Mouse (Mus musculus) embryonic facial prominence, embryonic 10.5 days (tissue): ENCODE measurements around the gene Adck1. TPM values are rescaled to one million over a fixed set of nuclear protein-coding genes. Genes with fewer than 3 reads are reported as not detected.

Experiments
- DNase-seq: peaks from one replicate; pipeline ENCODE4 v3.0.0-alpha.2; 2017; ENCODE audit warnings: low spot score
- H3K27ac ChIP-seq: fragments of 300-500 bp; sonication (generic); replicated peaks from 2 replicates; pipeline ENCODE4 v1.5.1; 2016; ENCODE audit warnings: mild to moderate bottlenecking
- H3K27me3 ChIP-seq: fragments of 300-500 bp; sonication (generic); replicated peaks from 2 replicates; pipeline ENCODE4 v1.6.1; 2016; ENCODE audit warnings: low read depth, mild to moderate bottlenecking; ENCODE audit not compliant: poor library complexity, severe bottlenecking
- H3K36me3 ChIP-seq: fragments of 300-500 bp; sonication (generic); replicated peaks from 2 replicates; pipeline ENCODE4 v1.6.1; 2016; ENCODE audit warnings: mild to moderate bottlenecking, moderate library complexity
- H3K4me1 ChIP-seq: fragments of 300-500 bp; sonication (generic); 2 replicates; pipeline ENCODE4 v1.6.1; 2016
- H3K4me3 ChIP-seq: fragments of 300-500 bp; sonication (generic); 2 replicates; pipeline ENCODE4 v1.5.1; 2016; ENCODE audit warnings: mild to moderate bottlenecking, moderate library complexity
- H3K9me3 ChIP-seq: fragments of 300-500 bp; sonication (generic); 2 replicates; pipeline ENCODE4 v1.6.1; 2016; ENCODE audit warnings: mild to moderate bottlenecking
- WGBS: fragments of 180-500 bp; shearing (Covaris S2); methylation state at CpG from one replicate; pipeline ENCODE4 v1.1.7; 2016; 5-methylcytosine and 5-hydroxymethylcytosine counted together
- polyA plus RNA-seq: library from polyadenylated mRNA; unstranded; fragments of >200 nt; fragmentation: Nextera tagmentation; extraction: Ambion mirVana; gene quantifications from 2 replicates; pipeline ENCODE4 v1.2.1, GENCODE M21; 2016

The Adck1 gene
- polyA plus RNA-seq, 1 experiment from 2014 or later: 21.8 TPM

DNA sequence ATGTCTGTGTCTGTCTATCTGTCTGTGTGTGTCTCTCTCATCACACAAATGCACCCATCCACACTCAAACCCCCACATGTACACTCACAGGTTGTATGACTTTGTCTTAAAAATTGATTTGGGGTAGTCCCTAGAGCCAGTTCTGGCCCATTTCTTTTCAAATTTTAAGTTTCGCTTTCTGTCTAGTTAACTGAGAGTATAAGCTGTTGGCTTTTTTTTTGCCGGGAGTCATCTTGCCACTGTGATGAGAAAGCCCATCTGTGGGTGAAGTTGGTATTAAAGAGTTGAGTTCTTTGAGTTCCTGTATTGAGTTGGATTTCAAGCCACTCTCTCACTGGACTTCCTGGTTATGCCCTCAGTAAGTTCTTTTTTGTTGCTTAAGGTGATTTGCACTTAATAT, 17.9 kb downstream of the Adck1 start:
- H3K9me3 ChIP-seq: no peaks in the 10 kb centered on the region
- H3K36me3 ChIP-seq: peaks cover 10% of the 10 kb centered on the region
- H3K27ac ChIP-seq: no peak overlapping the region
- no peak for DNase-seq
- WGBS: 96% methylated on average over 2 of the region's 2 CpGs
- no peaks in the 10 kb centered on the region for H3K27me3 ChIP-seq
- no peaks in the 10 kb centered on the region for H3K4me1 ChIP-seq
- H3K4me3 ChIP-seq: no peak overlapping the region

DNA sequence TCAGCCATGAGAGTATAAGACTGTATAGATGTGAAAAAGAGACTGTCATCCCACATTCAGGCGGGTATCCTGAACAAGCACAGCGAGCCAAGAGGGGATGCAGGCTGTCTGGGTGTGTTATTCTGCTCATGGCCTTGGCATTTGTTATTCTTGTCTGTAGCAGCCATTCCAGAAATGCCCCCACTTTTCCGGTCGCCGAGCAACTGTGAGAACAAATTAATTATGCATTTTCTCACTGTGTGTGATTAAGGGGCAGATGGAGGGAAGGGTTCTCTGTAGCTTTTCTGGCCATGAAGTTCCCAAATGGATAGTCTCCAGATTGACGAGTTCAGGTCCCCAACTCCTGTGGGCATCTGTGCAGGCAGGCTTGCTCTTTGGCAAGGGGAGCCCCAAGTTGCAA, 28.5 kb downstream of the Adck1 start:
- no peak overlapping the region for H3K27ac ChIP-seq
- no peaks in the 10 kb centered on the region; the same call in 1 of the 2 replicates for H3K36me3 ChIP-seq
- no peaks in the 10 kb centered on the region for H3K27me3 ChIP-seq
- no peak overlapping the region for H3K4me3 ChIP-seq
- H3K9me3 ChIP-seq: no peaks in the 10 kb centered on the region
- no peaks in the 10 kb centered on the region for H3K4me1 ChIP-seq
- DNase-seq: no peak
- WGBS: 85% methylated on average over 6 of the region's 6 CpGs

DNA sequence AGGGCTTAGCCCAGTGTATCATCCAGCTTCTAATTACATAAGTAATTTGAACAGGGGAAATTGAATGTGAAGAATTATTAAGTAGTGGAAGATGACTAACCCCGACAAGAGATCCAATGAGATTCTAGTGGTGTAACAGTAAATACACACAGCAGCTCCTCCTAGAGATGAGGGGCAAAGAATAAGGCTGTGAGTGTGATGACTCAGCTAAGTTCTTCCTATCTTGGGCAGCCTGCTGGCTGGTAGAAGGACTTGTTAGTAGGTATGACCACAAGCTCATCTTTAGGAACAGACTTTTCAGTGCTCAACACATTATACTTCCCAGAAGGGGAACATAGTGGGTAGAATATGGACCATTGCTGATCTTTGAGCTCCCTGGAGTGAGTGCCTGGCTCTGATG, 38.3 kb downstream of the Adck1 start:
- Histone ChIP-seq H3K36me3 (peaks cover 4% of the 10 kb centered on the region; the same call in 1 of the 2 replicates), H3K9me3 (no peaks in the 10 kb centered on the region), H3K4me1 (no peaks in the 10 kb centered on the region), H3K4me3 (no peak overlapping the region), H3K27ac (no peak overlapping the region), H3K27me3 (no peaks in the 10 kb centered on the region)
- WGBS: 91% methylated on average over 1 of the region's 1 CpGs
- no peak for DNase-seq

DNA sequence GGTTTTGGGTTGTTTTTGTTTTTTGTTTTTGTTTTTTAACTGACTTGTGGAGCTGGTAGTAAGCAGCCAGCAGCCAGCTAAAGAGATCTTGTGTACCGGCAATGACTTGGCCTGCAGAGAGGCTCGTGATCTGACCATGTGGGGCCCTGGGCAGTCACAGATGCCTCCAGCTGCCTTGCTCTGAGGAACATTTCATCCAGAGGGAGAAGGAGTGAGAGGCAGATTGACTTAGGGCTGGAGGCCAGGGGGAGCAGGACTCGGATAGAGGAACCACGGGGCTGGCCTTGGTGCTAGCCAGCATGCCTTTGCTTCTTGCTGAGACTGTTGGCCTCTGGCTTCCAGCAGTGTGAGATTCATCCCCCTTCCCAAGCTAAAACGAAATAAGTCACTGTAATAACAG, 43.2 kb downstream of the Adck1 start:
- Histone ChIP-seq H3K9me3 (no peaks in the 10 kb centered on the region), H3K27me3 (no peaks in the 10 kb centered on the region), H3K27ac (no peak overlapping the region), H3K4me3 (no peak overlapping the region), H3K4me1 (peaks cover 4% of the 10 kb centered on the region), H3K36me3 (peaks cover 13% of the 10 kb centered on the region; the same call in 1 of the 2 replicates)
- 61% methylated on average over 5 of the region's 5 CpGs for WGBS
- no peak for DNase-seq

DNA sequence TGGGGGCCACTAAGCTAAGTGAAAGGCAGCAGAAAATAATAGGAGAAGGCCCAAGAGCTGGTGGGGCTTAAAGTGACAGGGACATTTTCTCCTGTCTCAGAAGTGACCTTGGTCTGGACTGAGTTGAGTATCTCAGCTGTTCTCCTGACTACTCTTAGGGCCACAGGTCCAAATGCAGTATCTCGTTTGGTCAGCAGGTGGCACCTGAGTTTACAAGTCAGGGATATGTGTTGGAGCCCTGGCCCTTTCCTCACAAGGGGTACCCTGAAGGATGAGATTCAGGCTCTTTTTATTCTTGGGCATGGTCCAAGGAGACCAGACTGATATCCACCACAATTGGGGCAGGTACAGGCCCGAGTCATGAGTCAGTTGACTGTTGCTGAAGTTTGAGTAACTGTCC, 44.8 kb downstream of the Adck1 start:
- H3K4me1 ChIP-seq: peaks cover 7% of the 10 kb centered on the region
- no peak overlapping the region for H3K4me3 ChIP-seq
- no peaks in the 10 kb centered on the region for H3K27me3 ChIP-seq
- peaks cover 14% of the 10 kb centered on the region; the same call in 1 of the 2 replicates for H3K36me3 ChIP-seq
- peak; percentile 59 for DNase-seq
- H3K9me3 ChIP-seq: no peaks in the 10 kb centered on the region
- WGBS: 32% methylated on average over 2 of the region's 2 CpGs
- H3K27ac ChIP-seq: no peak overlapping the region

DNA sequence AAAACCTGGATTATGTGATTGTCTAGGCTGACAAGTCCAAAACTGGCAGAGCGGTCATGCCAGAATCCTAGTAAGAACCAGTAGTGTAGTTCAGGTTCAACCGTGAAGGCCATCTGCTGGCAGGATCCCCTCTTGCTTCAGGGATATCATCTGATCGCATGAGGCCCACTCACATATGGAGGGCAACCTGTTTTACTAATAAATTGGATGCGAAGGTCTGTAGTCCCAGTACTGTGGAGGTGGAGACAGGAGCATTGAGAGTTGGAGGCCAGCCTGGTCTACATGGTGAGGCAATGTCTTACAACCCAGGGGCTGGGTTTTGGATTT, 47.6 kb downstream of the Adck1 start:
- H3K27me3 ChIP-seq: no peaks in the 10 kb centered on the region
- no peak overlapping the region for H3K4me3 ChIP-seq
- DNase-seq: no peak
- peaks cover 7% of the 10 kb centered on the region for H3K4me1 ChIP-seq
- 94% methylated on average over 4 of the region's 4 CpGs for WGBS
- H3K9me3 ChIP-seq: no peaks in the 10 kb centered on the region
- no peak overlapping the region for H3K27ac ChIP-seq
- peaks cover 24% of the 10 kb centered on the region for H3K36me3 ChIP-seq

DNA sequence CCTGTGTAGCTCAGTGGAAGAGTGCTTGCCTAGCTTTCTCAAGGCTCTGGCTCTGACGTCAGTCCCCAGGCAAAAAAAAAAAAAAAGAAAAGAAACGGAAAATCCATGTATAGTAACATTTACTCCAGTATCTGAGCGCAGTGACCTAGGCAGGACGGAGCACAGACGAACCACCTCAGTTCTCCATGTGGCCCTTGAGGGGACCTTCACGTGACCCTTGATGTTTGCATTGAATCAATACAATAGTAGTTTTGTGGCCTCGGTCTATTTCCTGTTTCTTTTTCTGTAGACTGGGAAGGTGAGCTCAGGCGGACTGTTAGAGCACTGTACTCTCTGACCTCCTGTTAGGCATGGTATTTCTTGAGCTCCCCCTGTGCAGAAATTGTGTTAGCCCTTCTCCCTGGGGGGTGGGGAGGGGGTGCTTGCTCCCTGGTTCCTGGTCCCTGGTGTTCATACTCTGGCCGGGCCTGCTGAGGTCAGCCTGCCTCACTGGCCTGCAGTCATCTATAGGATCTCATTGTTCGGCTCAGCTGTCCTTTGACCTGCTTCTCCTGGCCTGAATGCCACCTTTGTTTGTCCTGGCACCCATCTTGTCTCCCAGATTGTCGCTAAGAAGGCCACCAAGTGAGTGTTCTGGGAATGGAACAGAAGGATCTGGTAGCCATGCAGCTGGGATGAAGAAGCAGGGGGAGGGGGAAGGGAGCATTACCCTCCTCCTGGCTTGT, 48.1 kb downstream of the Adck1 start:
- H3K4me1 ChIP-seq: peaks cover 7% of the 10 kb centered on the region
- H3K36me3 ChIP-seq: peaks cover 24% of the 10 kb centered on the region
- no peaks in the 10 kb centered on the region for H3K9me3 ChIP-seq
- H3K27me3 ChIP-seq: no peaks in the 10 kb centered on the region
- WGBS: 35% methylated on average over 11 of the region's 11 CpGs
- H3K4me3 ChIP-seq: no peak overlapping the region
- no peak overlapping the region; the same call in 1 of the 2 replicates for H3K27ac ChIP-seq
- peak; percentile 27 for DNase-seq

DNA sequence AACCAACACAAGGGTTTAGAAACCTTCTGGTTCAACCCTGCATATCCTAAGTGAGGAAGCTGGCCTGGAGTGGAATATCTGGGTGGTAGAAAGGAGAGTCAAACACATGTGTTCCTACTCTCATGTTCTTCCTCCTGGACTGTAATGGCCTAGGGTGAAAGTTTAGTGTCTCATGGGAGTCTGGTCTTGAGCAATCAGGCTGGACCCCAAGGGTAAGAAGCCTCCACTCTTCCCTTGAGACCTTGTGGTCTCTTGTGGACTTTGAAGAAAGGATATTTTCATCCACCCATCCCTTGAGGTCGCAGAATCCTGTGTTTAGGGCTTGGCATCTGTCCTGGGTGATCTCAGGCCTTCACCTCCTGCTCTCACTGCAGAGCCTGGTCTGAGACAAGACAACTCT, 52.9 kb downstream of the Adck1 start:
- whole genome bisulfite sequencing: 90% methylated on average over 1 of the region's 1 CpGs
- H3K9me3 ChIP-seq: no peaks in the 10 kb centered on the region
- no peak overlapping the region for H3K4me3 ChIP-seq
- peaks cover 15% of the 10 kb centered on the region for H3K36me3 ChIP-seq
- no peaks in the 10 kb centered on the region for H3K27me3 ChIP-seq
- peaks cover 6% of the 10 kb centered on the region for H3K4me1 ChIP-seq
- no peak for DNase-seq
- H3K27ac ChIP-seq: no peak overlapping the region

DNA sequence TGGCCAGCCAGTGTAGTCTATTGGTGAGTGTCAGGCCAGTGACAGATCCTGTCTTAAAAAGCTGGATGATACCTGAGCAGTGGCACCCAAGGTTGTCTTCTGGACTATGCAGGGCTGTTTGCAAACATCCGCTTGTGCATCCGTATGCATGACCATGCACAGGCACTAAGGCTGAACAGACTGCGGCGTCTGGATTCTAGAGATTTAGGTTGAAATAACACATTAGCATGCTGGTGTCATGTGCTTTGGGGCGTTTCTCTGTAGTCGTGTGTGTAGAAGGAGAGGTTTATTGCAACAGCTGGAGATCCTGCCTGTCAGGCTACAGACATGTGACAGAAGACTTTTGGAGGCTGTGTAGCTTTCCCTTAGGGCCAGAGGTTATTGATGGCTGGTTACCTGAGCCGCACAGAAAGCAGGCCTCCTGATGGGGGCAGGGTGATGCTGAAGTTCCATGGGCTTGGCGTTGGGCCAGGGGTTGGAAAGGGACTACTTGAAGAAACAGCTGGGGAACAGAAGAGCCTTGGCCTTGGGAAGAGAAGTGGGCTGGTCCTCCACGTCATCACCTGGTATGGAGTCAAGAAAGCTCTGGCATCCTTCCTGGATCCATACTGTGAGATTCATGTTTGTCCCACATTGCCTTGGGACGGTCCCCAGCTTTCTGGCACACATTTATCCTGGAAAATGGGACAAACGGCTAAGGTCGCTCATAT, 59.7 kb downstream of the Adck1 start:
- H3K4me3 ChIP-seq: no peak overlapping the region
- H3K36me3 ChIP-seq: no peaks in the 10 kb centered on the region
- DNase-seq: no peak
- H3K27ac ChIP-seq: no peak overlapping the region
- WGBS: 85% methylated on average over 12 of the region's 12 CpGs
- H3K9me3 ChIP-seq: no peaks in the 10 kb centered on the region
- no peaks in the 10 kb centered on the region for H3K4me1 ChIP-seq
- no peaks in the 10 kb centered on the region for H3K27me3 ChIP-seq

DNA sequence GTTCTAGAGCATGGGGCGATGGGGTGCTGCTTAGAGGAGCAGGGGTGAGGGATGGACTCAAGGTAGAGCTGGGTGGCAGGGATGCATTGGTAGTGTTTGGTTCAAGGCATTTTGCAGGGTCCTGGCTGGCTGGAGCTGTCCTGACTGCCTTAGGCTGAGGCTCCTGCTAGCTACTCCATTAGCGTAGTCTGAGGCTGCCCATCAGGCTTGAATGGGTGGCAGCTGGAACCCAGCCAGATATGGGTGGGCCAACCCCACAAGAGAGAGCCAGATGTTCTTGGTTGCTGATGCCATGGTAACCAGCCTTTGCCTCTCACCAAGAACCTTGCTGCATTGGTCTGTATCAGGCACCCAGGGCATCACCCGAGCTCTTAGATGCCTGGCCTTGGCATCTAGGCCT, 66.6 kb downstream of the Adck1 start:
- H3K27ac ChIP-seq: no peak overlapping the region
- no peak for DNase-seq
- H3K4me3 ChIP-seq: no peak overlapping the region
- peaks cover 22% of the 10 kb centered on the region for H3K4me1 ChIP-seq
- no peaks in the 10 kb centered on the region for H3K9me3 ChIP-seq
- peaks cover 9% of the 10 kb centered on the region; the same call in 1 of the 2 replicates for H3K36me3 ChIP-seq
- H3K27me3 ChIP-seq: no peaks in the 10 kb centered on the region
- WGBS: 92% methylated on average over 3 of the region's 3 CpGs

DNA sequence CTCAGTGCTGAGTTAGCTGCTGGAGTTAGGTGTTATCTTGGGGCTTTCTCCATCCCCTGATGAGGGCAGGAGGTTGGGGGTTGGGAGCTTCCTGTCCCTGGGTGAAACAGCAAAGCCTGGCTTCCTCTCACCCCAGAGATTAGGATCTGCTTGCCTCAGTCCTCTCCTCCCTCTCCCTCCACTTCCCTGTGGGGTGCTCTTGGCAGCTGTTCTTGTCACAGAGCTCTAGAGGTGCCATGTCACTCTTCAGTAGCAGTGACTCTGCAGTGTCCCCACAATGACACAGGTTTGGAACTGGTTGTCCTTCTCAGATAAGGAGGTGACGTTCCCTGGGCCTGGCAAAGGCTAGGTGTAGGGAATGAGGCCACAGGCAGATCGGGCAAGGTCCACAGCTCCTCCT, 68.4 kb downstream of the Adck1 start:
- H3K4me1 ChIP-seq: peaks cover 22% of the 10 kb centered on the region
- no peak overlapping the region for H3K4me3 ChIP-seq
- no peak for DNase-seq
- peaks cover 9% of the 10 kb centered on the region; the same call in 1 of the 2 replicates for H3K36me3 ChIP-seq
- H3K27me3 ChIP-seq: no peaks in the 10 kb centered on the region
- H3K9me3 ChIP-seq: no peaks in the 10 kb centered on the region
- H3K27ac ChIP-seq: no peak overlapping the region
- 80% methylated on average over 2 of the region's 2 CpGs for WGBS

DNA sequence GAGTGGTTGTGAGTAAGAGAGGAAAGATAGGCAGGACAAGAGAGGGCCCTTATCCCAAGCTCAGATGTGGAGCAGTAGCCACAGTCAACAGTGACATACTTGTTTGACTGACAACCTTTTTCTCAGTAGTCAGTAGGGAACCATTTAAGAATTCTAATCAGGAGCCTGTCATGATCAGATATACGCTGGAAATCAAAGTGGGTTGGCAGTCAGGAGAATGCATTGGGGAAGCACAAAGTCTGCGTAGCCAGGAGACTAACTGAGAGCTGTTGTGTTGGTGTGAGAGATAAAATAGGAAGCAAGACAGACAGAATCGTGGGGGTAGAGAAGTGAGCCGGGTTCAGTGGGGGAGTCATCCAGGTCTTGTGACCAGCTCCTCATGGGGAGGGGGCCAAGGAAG, 71.9 kb downstream of the Adck1 start:
- H3K36me3 ChIP-seq: peaks cover 9% of the 10 kb centered on the region; the same call in 1 of the 2 replicates
- no peak for DNase-seq
- H3K27ac ChIP-seq: no peak overlapping the region
- no peaks in the 10 kb centered on the region for H3K9me3 ChIP-seq
- H3K27me3 ChIP-seq: no peaks in the 10 kb centered on the region
- WGBS: 89% methylated on average over 4 of the region's 4 CpGs
- H3K4me1 ChIP-seq: peaks cover 8% of the 10 kb centered on the region
- H3K4me3 ChIP-seq: no peak overlapping the region

DNA sequence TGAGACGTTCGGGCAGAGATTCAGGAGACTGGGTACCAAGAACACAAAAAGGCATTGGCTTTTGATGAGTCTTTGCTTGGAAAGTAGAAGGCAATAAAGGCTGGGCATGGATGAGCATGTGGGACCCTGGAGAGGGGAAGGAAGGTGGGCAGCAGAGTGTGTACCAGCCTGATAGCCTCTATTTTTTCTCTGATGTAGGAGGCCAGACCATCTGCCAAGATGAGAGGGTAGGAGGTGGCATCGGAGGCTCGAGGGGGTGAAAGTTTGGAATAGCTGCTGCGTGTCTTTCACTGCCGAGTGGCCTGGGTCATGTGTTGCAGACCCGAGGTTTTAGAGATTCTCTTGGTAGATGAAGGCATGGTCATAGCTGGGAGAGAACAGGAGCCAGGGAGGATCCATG, 72.8 kb downstream of the Adck1 start:
- 96% methylated on average over 7 of the region's 7 CpGs for WGBS
- peaks cover 5% of the 10 kb centered on the region; the same call in 1 of the 2 replicates for H3K4me1 ChIP-seq

More for the DNA sequence above, 72.8 kb downstream of the Adck1 start:
- H3K27me3 ChIP-seq: no peaks in the 10 kb centered on the region
- no peak overlapping the region for H3K4me3 ChIP-seq
- peaks cover 9% of the 10 kb centered on the region; the same call in 1 of the 2 replicates for H3K36me3 ChIP-seq
- no peak overlapping the region for H3K27ac ChIP-seq
- H3K9me3 ChIP-seq: no peaks in the 10 kb centered on the region
- DNase-seq: no peak
